Mouse (Mus musculus) G1E (cell line): ENCODE measurements around the gene Zbtb17. TPM values are rescaled to one million over a fixed set of nuclear protein-coding genes. Genes with fewer than 3 reads are reported as not detected.

Experiments
- ATAC-seq: 2 replicates; pipeline ENCODE4 v1.8.0; 2016; ENCODE audit warnings: mild to moderate bottlenecking; ENCODE audit not compliant: insufficient number of reproducible peaks, poor library complexity, low FRiP score, severe bottlenecking; ENCODE audit errors: extremely low read depth
- DNase-seq: peaks from one replicate; pipeline ENCODE4 v3.0.0; 2012; ENCODE audit warnings: low spot score
- H3K27me3 ChIP-seq: 2 replicates; pipeline ENCODE4 v1.6.1; 2012; ENCODE audit warnings: mild to moderate bottlenecking, low read length, inconsistent platforms; ENCODE audit not compliant: insufficient read depth
- H3K36me3 ChIP-seq: replicated peaks from 2 replicates; pipeline ENCODE3; 2012; ENCODE audit warnings: mild to moderate bottlenecking, inconsistent platforms
- H3K4me1 ChIP-seq: 2 replicates; pipeline ENCODE4 v1.6.1; 2012; ENCODE audit warnings: low read depth, low read length, inconsistent platforms, mixed read lengths; ENCODE audit not compliant: insufficient read depth
- H3K4me3 ChIP-seq: 2 replicates; pipeline ENCODE4 v1.5.1; 2012; ENCODE audit warnings: low read depth, mild to moderate bottlenecking, inconsistent platforms, low read length, moderate library complexity, mixed read lengths
- H3K9me3 ChIP-seq: replicated peaks from 2 replicates; pipeline ENCODE4 v1.6.1; 2012; ENCODE audit warnings: inconsistent platforms
- CTCF ChIP-seq: IDR thresholded peaks from 2 replicates; pipeline ENCODE4 v1.5.1; 2012; ENCODE audit warnings: low read depth, low read length, inconsistent platforms, mixed read lengths
- GATA1 ChIP-seq: IDR thresholded peaks from 2 replicates; pipeline ENCODE4 v1.6.1; 2012; ENCODE audit warnings: borderline replicate concordance, low read length, inconsistent platforms, mixed read lengths
- GATA2 ChIP-seq: IDR thresholded peaks from 2 replicates; pipeline ENCODE4 v1.6.1; 2012; ENCODE audit warnings: low read depth, low read length, inconsistent platforms, borderline replicate concordance
- POLR2AphosphoS5 ChIP-seq: IDR thresholded peaks from 2 replicates; pipeline ENCODE4 v1.6.1; 2012; ENCODE audit warnings: low read depth, low read length, inconsistent platforms; ENCODE audit not compliant: insufficient replicate concordance
- TAL1 ChIP-seq: conservative IDR thresholded peaks from 2 replicates; pipeline ENCODE4 v1.6.1; 2012; ENCODE audit warnings: low read depth, low read length, inconsistent platforms, mixed read lengths
- polyA plus RNA-seq: library from polyadenylated mRNA; stranded (reverse); fragments of >175 nt; gene quantifications from 2 replicates; pipeline ENCODE4 v1.2.3, GENCODE M21; 2012
- total RNA-seq, 2 experiments: library from RNA; stranded (forward) in 1 of 2; stranded (reverse) in 1 of 2; fragments of 200-1000 nt in 1 of 2; fragments of >200 nt in 1 of 2; fragmentation: Nextera tagmentation in 1 of 2; gene quantifications; 2 replicates each; pipeline ENCODE4 v1.2.3; 2014 to 2017

The Zbtb17 gene
- total and polyA plus RNA-seq, 3 experiments: 10.9 to 51.4 (median 15.9) TPM

- H3K4me3 ChIP-seq: no peak overlapping the region
- peaks cover 5% of the 10 kb centered on the region for H3K4me1 ChIP-seq
- H3K27me3 ChIP-seq: peaks cover 26% of the 10 kb centered on the region
- DNase-seq (no peak), ATAC-seq (no peak)
- H3K9me3 ChIP-seq: no peaks in the 10 kb centered on the region
- no peaks in the 10 kb centered on the region for H3K36me3 ChIP-seq
- TF ChIP-seq GATA1 (no peak), TAL1 (no peak), GATA2 (no peak), CTCF (no peak), POLR2AphosphoS5 (no peak)
Observed at GRCm38 (mm10) chr4:141405314-141405622, 39.2 kb upstream of the Zbtb17 start.

- Histone ChIP-seq H3K9me3 (no peaks in the 10 kb centered on the region), H3K27me3 (peaks cover 29% of the 10 kb centered on the region), H3K4me3 (no peak overlapping the region), H3K4me1 (peaks cover 8% of the 10 kb centered on the region), H3K36me3 (no peaks in the 10 kb centered on the region)
- DNase-seq: peak; percentile 62
- no peak for TF ChIP-seq TAL1
- no peak for TF ChIP-seq POLR2AphosphoS5
- TF ChIP-seq CTCF: peak; percentile 44
- TF ChIP-seq GATA2: no peak
- ATAC-seq: peak; percentile 65; the same call in 1 of the 2 replicates
Observed at GRCm38 (mm10) chr4:141406516-141407299, 37.7 kb upstream of the Zbtb17 start.

GRCm38 (mm10) chr4:141408577-141408976, 35.9 kb upstream of the Zbtb17 start:
- DNase-seq: no peak
- H3K36me3 ChIP-seq: no peaks in the 10 kb centered on the region
- peaks cover 26% of the 10 kb centered on the region for H3K27me3 ChIP-seq
- peaks cover 8% of the 10 kb centered on the region for H3K4me1 ChIP-seq
- H3K4me3 ChIP-seq: no peak overlapping the region
- ATAC-seq: no peak
- no peaks in the 10 kb centered on the region for H3K9me3 ChIP-seq
- TF ChIP-seq TAL1: no peak
- no peak for TF ChIP-seq GATA1
- no peak for TF ChIP-seq GATA2
- no peak for TF ChIP-seq CTCF
- no peak for TF ChIP-seq POLR2AphosphoS5

- Histone ChIP-seq H3K4me1 (peaks cover 3% of the 10 kb centered on the region; the same call in 1 of the 2 replicates), H3K9me3 (no peaks in the 10 kb centered on the region), H3K4me3 (no peak overlapping the region), H3K27me3 (peaks cover 25% of the 10 kb centered on the region), H3K36me3 (no peaks in the 10 kb centered on the region)
- TF ChIP-seq GATA2: no peak
- no peak for TF ChIP-seq GATA1
- ATAC-seq (no peak), DNase-seq (no peak)
Observed at GRCm38 (mm10) chr4:141411430-141411992, 32.9 kb upstream of the Zbtb17 start.

- H3K36me3 ChIP-seq: no peaks in the 10 kb centered on the region
- DNase-seq: no peak
- 0 out of 2 replicates have a peak, but pooled peaks cover 3% of the 10 kb centered on the region for H3K4me1 ChIP-seq
- TF ChIP-seq TAL1 (no peak), GATA1 (no peak), GATA2 (no peak), CTCF (no peak), POLR2AphosphoS5 (no peak)
- no peak for ATAC-seq
- H3K9me3 ChIP-seq: no peaks in the 10 kb centered on the region
- H3K4me3 ChIP-seq: no peak within 1 kb of the TSS
- H3K27me3 ChIP-seq: peaks cover 30% of the 10 kb centered on the region
Observed at GRCm38 (mm10) chr4:141415924-141416323, 28.5 kb upstream of the Zbtb17 start, which contains the start of gene Clcnkb. Gene Clcnkb, minus strand, starts transcription at chr4:141416014.

- H3K27me3 ChIP-seq: peaks cover 41% of the 10 kb centered on the region; the same call in 1 of the 2 replicates
- no peak for ATAC-seq
- H3K9me3 ChIP-seq: no peaks in the 10 kb centered on the region
- H3K4me1 ChIP-seq: no peaks in the 10 kb centered on the region
- TF ChIP-seq POLR2AphosphoS5: no peak
- no peak for TF ChIP-seq CTCF
- no peak for TF ChIP-seq GATA1
- TF ChIP-seq TAL1: no peak
- no peak for TF ChIP-seq GATA2
- H3K36me3 ChIP-seq: no peaks in the 10 kb centered on the region
- no peak for DNase-seq
- no peak overlapping the region for H3K4me3 ChIP-seq
Observed at GRCm38 (mm10) chr4:141419398-141420191, 24.9 kb upstream of the Zbtb17 start.
